Comparison of ENCODE assay signal across 8 mouse cellular contexts in the genomic region with DNA sequence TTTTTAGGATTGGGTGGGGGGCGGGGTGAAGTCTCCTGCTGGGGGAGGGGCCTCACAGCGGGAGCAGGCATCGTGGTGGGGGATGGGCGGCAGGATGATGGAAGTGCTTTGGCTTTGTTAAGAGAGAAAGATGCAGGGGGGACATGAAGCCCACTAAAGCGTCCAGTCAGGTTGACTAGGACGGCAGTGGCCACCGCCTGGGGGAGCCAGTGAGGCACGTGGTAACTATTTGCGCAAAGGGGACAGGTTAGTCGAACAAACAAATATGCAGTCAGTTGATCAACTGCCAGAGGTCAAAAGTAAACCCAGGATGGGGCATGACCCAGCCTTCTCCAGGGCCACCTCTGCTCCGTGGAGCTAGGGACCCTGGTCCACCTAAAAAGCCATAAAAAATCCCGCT. TPM values are rescaled to one million over a fixed set of nuclear protein-coding genes. Genes with fewer than 3 reads are reported as not detected.
DNase-seq lines count a peak whose midpoint lies in the region; ATAC-seq and TF ChIP-seq lines count a peak whose summit lies in the region.

No protein-coding gene starts in this region.

- no peaks in the 10 kb centered on the region for H3K36me3 ChIP-seq in testis, adult 2 months (ENCODE audit: control insufficient read depth, insufficient read depth, low read length)
- no peaks in the 10 kb centered on the region for H3K36me3 ChIP-seq in heart, embryonic 10.5 days

- DNase-seq in CD4-positive, CD25-positive, alpha-beta regulatory T cell, adult 2 months (ENCODE audit: low read depth, low spot score) = peak; percentile 76
- DNase-seq in testis, postnatal 14 days (ENCODE audit: low spot score) = no peak
- no peak for DNase-seq in heart, embryonic 10.5 days (ENCODE audit: low spot score)
- peak; percentile 81 to 82 for DNase-seq in kidney, postnatal 25 days
- DNase-seq in thymus, postnatal 10 days (ENCODE audit: low spot score in 2 of 2) = peak; percentile 16 to 60

- no peak overlapping the region for H3K27ac ChIP-seq in testis, adult 2 months (ENCODE audit: control insufficient read depth, insufficient read depth, low read depth, low read length)
- no peak overlapping the region for H3K27ac ChIP-seq in heart, embryonic 10.5 days

- 4% methylated on average over 12 of the region's 12 CpGs for WGBS in heart, embryonic 10.5 days

- H3K9me3 ChIP-seq in heart, embryonic 10.5 days = no peaks in the 10 kb centered on the region

- ATAC-seq in CD4-positive, CD25-positive, alpha-beta regulatory T cell, adult 4 months = no peak
- ATAC-seq in megakaryocyte, adult 5-6 weeks (ENCODE audit: poor library complexity, severe bottlenecking) = peak; percentile 93

- no peak overlapping the region for H3K4me3 ChIP-seq in testis, adult 2 months (ENCODE audit: control insufficient read depth, low read depth, low read length)
- H3K4me3 ChIP-seq in heart, embryonic 10.5 days = peak overlapping the region; percentile 50

- peaks cover 3% of the 10 kb centered on the region for H3K4me1 ChIP-seq in testis, adult 2 months (ENCODE audit: control insufficient read depth, insufficient read depth, low read length)
- H3K4me1 ChIP-seq in heart, embryonic 10.5 days = peaks cover 55% of the 10 kb centered on the region

- peak; percentile 67 for TF ChIP-seq CTCF in testis, adult 2 months (IDR thresholded peaks at IDR 0.05; ENCODE audit: control insufficient read depth, insufficient read depth, insufficient replicate concordance, low read depth, low read length)

- H3K27me3 ChIP-seq in testis, adult 2 months (ENCODE audit: control insufficient read depth, insufficient read depth, low read length) = no peaks in the 10 kb centered on the region
- H3K27me3 ChIP-seq in heart, embryonic 10.5 days (ENCODE audit: insufficient read depth, poor library complexity, severe bottlenecking) = peaks cover 62% of the 10 kb centered on the region

- no peak for TF ChIP-seq POLR2A in testis, adult 2 months (IDR thresholded peaks at IDR 0.05; ENCODE audit: control insufficient read depth, low read depth, low read length)

RNA-seq across cellular contexts. Expression of gene Atp2c2, which starts 0.8 kb away (rescaled TPM):
- polyA plus RNA-seq in CD4-positive, CD25-positive, alpha-beta regulatory T cell, adult 4 months (2017; shearing (Covaris generic)) = under 1 TPM in 1 of 2 experiments, not detected in 1; 0.18 TPM
- 1.2 and 1.4 TPM in 2 replicates for polyA plus RNA-seq in testis, adult 2 months (2012; rRNA removed)
- 0.36 and 1.5 TPM in 2 replicates for polyA plus RNA-seq in heart, embryonic 10.5 days (2016; fragmentation: Nextera tagmentation; extraction: Ambion mirVana)
- total RNA-seq in megakaryocyte, adult 5-6 weeks (2015) = not detected in 2 replicates
- not detected in 2 replicates for total RNA-seq in megakaryocyte, adult 5-6 weeks (2017)

RNA-seq across cellular contexts. Expression of gene Wfdc1, which starts 32.8 kb away (rescaled TPM):
- polyA plus RNA-seq in CD4-positive, CD25-positive, alpha-beta regulatory T cell, adult 4 months (2017; shearing (Covaris generic)) = not detected
- 25.8 and 26.9 TPM in 2 replicates for polyA plus RNA-seq in testis, adult 2 months (2012; rRNA removed)
- 1.3 and 1.6 TPM in 2 replicates for polyA plus RNA-seq in heart, embryonic 10.5 days (2016; fragmentation: Nextera tagmentation; extraction: Ambion mirVana)
- not detected in 2 replicates for total RNA-seq in megakaryocyte, adult 5-6 weeks (2015)
- total RNA-seq in megakaryocyte, adult 5-6 weeks (2017) = not detected in 2 replicates

Comparison
In these comparisons a context has a peak if more than half of its experiments do, and no peak if none do; other contexts are left out.
1. DNase-seq: peak in CD4-positive, CD25-positive, alpha-beta regulatory T cell, adult 2 months (single experiment), kidney, postnatal 25 days (2 of 2) and thymus, postnatal 10 days (2 of 2); none in testis, postnatal 14 days (single experiment) and heart, embryonic 10.5 days (single experiment).
2. RNA of gene Wfdc1, which starts 32.8 kb away (polyA plus RNA-seq): 25.8 to 26.9 TPM in testis, adult 2 months; 1.3 to 1.6 TPM in heart, embryonic 10.5 days and not detected in CD4-positive, CD25-positive, alpha-beta regulatory T cell, adult 4 months; every median in the first group is over 10 times any median in the second.